Mouse (Mus musculus) stomach, postnatal 0 days (tissue): ENCODE measurements at regions not wholly inside any gene's neighbourhood (a gene's known extent, or its start where the extent isn't known, plus 50 kb on each side); places are given as distances from the start of the nearest gene placed in this dataset.

Experiments used
- CTCF ChIP-seq: IDR thresholded peaks from 2 replicates; pipeline ENCODE4 v1.5.1; 2016; ENCODE audit warnings: antibody characterized with exemption, low read depth, mild to moderate bottlenecking, moderate library complexity
- EP300 ChIP-seq: optimal IDR thresholded peaks from 2 replicates; pipeline ENCODE3; 2016; ENCODE audit warnings: antibody characterized with exemption

DNA sequence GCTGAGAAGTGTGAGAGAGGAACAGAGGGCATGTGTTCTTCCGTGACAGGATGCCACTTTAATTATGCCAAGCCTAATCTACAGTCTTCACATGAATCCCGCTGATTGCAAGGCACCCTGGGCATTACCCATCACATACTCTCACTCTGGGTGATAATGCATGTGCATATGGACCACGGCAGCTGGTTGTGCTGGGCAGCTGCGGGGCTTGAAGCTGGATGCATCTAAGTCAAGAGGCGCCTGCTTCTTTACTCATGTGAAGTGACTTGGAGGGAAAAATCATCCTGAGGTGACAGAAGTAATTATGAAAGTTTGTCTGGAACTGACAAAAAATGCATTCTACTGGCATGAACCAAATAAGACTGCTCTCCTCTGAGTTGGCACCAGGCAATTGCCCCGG is 311.2 kb downstream of the Icos start:
- no peak for TF ChIP-seq CTCF
- no peak for TF ChIP-seq EP300
